11 mouse cellular contexts compared by ENCODE assay signal in genomic region chr6:21768745-21769446, GRCm38 (mm10).
DNase-seq lines count a peak whose midpoint lies in the region; ATAC-seq lines count a peak whose summit lies in the region.
"Had no signal": no experiment of that assay in that cellular context is flagged by ENCODE, and none has a peak within 500 bp of the region (broad histone marks: within the 10 kb centered on the region; RNA-seq: fewer than 3 reads in every experiment).

No protein-coding gene starts in this region.

- no peaks in the 10 kb centered on the region for H3K36me3 ChIP-seq in embryonic facial prominence, embryonic 14.5 days (ENCODE audit: control insufficient read depth, insufficient read depth, low read length)
- peaks cover 9% of the 10 kb centered on the region; the same call in 1 of the 2 replicates for H3K36me3 ChIP-seq in embryonic facial prominence, embryonic 10.5 days (replicated peaks)
- H3K36me3 ChIP-seq in lung, embryonic 15.5 days = no peaks in the 10 kb centered on the region
- H3K36me3 ChIP-seq: embryonic facial prominence, embryonic 12.5 days had no signal

- H3K9ac ChIP-seq in embryonic facial prominence, embryonic 14.5 days (ENCODE audit: low read depth, low read length) = no peak overlapping the region
- no peak overlapping the region for H3K9ac ChIP-seq in lung, embryonic 15.5 days
- H3K9ac ChIP-seq: embryonic facial prominence, embryonic 12.5 days had no signal

- no peak for ATAC-seq in embryonic facial prominence, embryonic 14.5 days (ENCODE audit: low read depth)
- ATAC-seq in lung, embryonic 15.5 days (ENCODE audit: borderline replicate concordance, extremely low read depth, low FRiP score, low TSS enrichment) = no peak

- no peak overlapping the region for H3K27ac ChIP-seq in embryonic facial prominence, embryonic 14.5 days (replicated peaks; ENCODE audit: low read depth, low read length)
- H3K27ac ChIP-seq in embryonic facial prominence, embryonic 10.5 days (replicated peaks) = no peak overlapping the region
- H3K27ac ChIP-seq in lung, embryonic 15.5 days = 0 out of 2 replicates have a peak overlapping the region, but pooled peaks have one; percentile 3
- H3K27ac ChIP-seq: embryonic facial prominence, embryonic 12.5 days; kidney, postnatal 0 days had no signal

- H3K27me3 ChIP-seq in embryonic facial prominence, embryonic 14.5 days (replicated peaks; ENCODE audit: control insufficient read depth, insufficient read depth, low read length) = no peaks in the 10 kb centered on the region
- no peaks in the 10 kb centered on the region for H3K27me3 ChIP-seq in embryonic facial prominence, embryonic 10.5 days (replicated peaks; ENCODE audit: low read depth, poor library complexity, severe bottlenecking)
- H3K27me3 ChIP-seq in lung, embryonic 15.5 days = no peaks in the 10 kb centered on the region
- H3K27me3 ChIP-seq: embryonic facial prominence, embryonic 12.5 days had no signal

- H3K4me3 ChIP-seq in embryonic facial prominence, embryonic 14.5 days (ENCODE audit: low read depth, low read length) = no peak overlapping the region
- no peak overlapping the region for H3K4me3 ChIP-seq in embryonic facial prominence, embryonic 10.5 days
- H3K4me3 ChIP-seq in lung, embryonic 15.5 days = no peak overlapping the region
- H3K4me3 ChIP-seq: embryonic facial prominence, embryonic 12.5 days had no signal

- H3K4me2 ChIP-seq in embryonic facial prominence, embryonic 14.5 days (ENCODE audit: low read depth, low read length) = no peak overlapping the region
- no peak overlapping the region for H3K4me2 ChIP-seq in lung, embryonic 15.5 days
- H3K4me2 ChIP-seq: embryonic facial prominence, embryonic 12.5 days; midbrain, embryonic 11.5 days had no signal

- no peaks in the 10 kb centered on the region for H3K9me3 ChIP-seq in embryonic facial prominence, embryonic 14.5 days (ENCODE audit: control insufficient read depth, low read length)
- no peaks in the 10 kb centered on the region for H3K9me3 ChIP-seq in embryonic facial prominence, embryonic 10.5 days
- no peaks in the 10 kb centered on the region for H3K9me3 ChIP-seq in lung, embryonic 15.5 days
- H3K9me3 ChIP-seq: embryonic facial prominence, embryonic 12.5 days had no signal

- DNase-seq in embryonic facial prominence, embryonic 14.5 days (ENCODE audit: low spot score) = peak; percentile 5
- no peak for DNase-seq in embryonic facial prominence, embryonic 10.5 days (ENCODE audit: low spot score)
- DNase-seq in adrenal gland, postnatal 36 days = peak; percentile 46 to 57
- DNase-seq in kidney, adult 9 months = peak; percentile 49
- no peak for DNase-seq in layer of hippocampus, adult 9-10 months (ENCODE audit: low spot score)
- no peak for DNase-seq in testis, postnatal 14 days (ENCODE audit: low spot score)
- no peak for DNase-seq in cerebellum, adult 8-10 months

- whole genome bisulfite sequencing in embryonic facial prominence, embryonic 14.5 days = 76% methylated on average over 9 of the region's 9 CpGs
- WGBS in embryonic facial prominence, embryonic 10.5 days = 91% methylated on average over 9 of the region's 9 CpGs
- WGBS in lung, embryonic 15.5 days = 67% methylated on average over 9 of the region's 9 CpGs

- H3K4me1 ChIP-seq in embryonic facial prominence, embryonic 14.5 days (ENCODE audit: control insufficient read depth, insufficient read depth, low read length) = no peaks in the 10 kb centered on the region
- no peaks in the 10 kb centered on the region for H3K4me1 ChIP-seq in embryonic facial prominence, embryonic 10.5 days
- 0 out of 2 replicates have a peak, but pooled peaks cover 5% of the 10 kb centered on the region for H3K4me1 ChIP-seq in lung, embryonic 15.5 days
- H3K4me1 ChIP-seq: embryonic facial prominence, embryonic 12.5 days had no signal

Comparison
In these comparisons a context has a peak if more than half of its experiments do, and no peak if none do; other contexts are left out.
1. DNase-seq: peak in embryonic facial prominence, embryonic 14.5 days (single experiment), adrenal gland, postnatal 36 days (2 of 2) and kidney, adult 9 months (single experiment); none in embryonic facial prominence, embryonic 10.5 days (single experiment), layer of hippocampus, adult 9-10 months (single experiment), testis, postnatal 14 days (single experiment) and cerebellum, adult 8-10 months (single experiment).